Mouse (Mus musculus): ENCODE measurements around the gene Klc1.

Gene Klc1

DNA sequence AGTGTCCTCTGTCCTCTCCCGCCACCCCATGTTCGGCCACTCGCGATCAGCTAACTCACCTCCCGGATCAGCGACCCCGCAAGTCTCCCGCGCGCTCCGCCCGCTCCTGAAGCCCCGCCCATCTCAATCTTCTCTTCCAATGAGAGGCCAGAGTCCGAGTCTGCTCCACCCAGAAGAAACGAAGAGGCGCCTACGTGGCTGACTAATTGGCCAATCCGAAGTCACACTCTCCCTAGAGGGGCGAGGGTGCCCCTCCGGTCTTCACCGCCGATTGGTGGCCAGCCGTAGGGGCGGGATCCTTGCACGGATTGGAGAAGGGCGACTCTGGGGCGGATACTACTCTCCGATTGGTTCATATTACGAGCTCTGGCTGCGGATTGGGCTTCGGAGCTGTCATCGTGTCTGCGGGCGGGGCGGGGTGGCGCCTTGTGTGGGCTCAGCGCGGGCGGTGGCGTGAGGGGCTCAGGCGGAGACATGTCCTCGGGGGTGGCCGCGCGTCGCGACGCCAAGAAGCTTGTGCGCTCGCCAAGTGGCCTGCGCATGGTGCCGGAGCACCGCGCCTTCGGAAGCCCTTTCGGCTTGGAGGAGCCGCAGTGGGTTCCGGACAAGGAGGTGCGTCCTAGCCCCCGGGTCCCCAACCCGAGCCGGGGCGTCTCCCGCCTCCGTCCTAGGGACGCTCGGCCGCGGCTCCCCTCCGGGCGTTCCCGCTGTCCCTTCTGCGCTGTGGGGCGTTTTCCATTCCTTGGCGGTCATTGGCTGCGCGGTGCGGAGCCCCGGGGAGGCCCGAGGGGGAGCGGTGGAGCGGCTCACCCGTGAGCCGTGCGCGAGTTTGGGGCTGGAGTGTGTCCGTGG lies 55.3 kb downstream of the Klc1 start, which contains the start of the genes Xrcc3 and Zfyve21:
Gene Xrcc3, minus strand, starts transcription at position 108 of the 852 bp plus-strand sequence.
Gene Zfyve21, plus strand, starts transcription at position 405 of the 852 bp plus-strand sequence.
- peak; percentile 95 for DNase-seq (ENCODE audit: low spot score)

DNA sequence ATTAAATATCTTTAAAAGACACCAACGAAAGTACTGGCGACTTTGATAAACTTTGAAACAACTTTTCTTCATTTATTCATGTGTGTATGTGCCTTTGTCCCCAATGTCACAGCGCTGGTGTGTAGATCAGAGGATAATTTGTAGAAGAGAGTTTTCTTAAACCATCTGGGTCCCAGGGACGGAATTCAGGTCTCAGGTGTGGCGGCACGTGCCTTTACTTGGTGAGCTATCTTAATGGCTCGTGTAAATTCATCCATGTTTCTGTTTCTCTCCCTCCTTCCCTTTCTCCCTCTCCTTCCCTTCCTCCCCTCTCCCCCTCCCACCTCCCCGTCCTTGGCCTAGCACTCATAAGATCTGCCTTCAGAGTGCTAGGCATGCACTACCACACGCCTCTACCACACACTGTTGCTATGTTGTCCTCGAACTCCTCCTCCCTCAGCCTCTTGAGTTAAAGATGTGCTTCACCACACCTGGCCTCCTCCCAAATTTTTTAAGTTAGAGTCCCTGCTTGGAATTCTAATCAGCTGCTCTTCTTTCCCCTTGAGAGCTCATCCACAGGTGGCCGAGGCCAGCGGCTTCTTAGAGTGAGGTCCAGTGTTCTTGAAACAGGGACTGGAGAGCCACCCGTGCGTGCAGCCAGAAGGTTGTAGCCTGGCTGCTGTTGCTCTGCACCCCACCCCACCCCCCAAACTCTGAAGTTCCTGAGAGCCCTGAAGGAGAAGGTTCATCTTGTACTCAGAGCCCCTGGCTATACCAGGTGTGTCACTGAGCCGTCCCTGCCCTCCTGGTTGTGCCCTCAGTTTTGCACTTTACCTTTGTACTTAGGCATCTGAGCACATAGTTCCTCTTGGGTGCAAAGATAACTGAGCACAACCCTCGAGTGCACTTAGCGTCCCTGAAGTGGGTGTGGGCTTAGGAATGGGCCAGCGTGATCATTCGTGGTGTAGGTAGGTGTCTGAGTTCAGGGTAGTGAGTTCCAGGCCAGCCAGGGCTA lies 56.4 kb downstream of the Klc1 start:
- DNase-seq (ENCODE audit: low spot score), result no peak

- DNase-seq (ENCODE audit: low spot score), result peak; percentile 80
Measured at GRCm38 (mm10) chr12:111816528-111816927, 57.9 kb downstream of the Klc1 start.

DNA sequence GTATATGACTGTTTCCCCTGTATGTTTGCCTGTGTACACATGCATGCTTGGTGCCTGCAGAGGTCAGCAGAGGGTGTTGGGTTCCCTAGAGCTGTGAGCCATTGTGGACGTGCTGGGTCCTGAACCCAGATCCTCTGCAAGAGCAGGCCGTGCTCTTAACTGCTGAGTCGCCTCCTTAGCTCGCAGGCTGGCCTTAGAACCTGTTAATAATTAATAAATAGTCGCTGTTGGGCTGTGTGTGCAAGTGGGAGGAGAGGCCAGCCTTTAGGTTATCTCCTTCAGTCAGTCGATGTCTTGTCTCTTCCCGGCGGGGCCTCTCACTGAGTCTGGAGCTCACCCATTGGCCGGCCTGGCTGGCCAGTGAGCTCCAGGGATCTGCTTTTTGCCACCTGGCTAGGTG lies 58.3 kb downstream of the Klc1 start:
- DNase-seq (ENCODE audit: low spot score), result no peak

- DNase-seq (ENCODE audit: low spot score), result no peak
Measured at GRCm38 (mm10) chr12:111817991-111818390, 59.3 kb downstream of the Klc1 start.

DNA sequence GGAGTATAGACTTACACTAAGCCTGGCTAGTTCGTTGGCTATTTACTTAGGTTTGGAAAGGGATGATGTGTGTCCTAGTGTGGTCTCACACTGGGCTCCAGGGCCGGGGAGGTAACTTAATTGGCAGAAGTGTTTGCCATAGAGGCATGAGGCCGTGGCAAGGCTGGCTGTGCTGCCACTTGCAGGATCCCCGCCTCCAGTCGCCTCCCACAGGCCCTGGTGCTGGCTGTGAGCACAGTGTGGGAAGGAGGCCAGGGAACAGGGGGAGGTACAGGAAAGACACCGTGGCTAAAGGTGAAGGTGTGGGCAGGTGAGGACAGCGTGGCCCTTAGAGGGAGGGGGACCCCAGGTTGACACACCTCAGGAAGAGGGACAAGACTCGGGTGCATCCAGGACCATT lies 61.3 kb downstream of the Klc1 start:
- peak; percentile 76 for DNase-seq (ENCODE audit: low spot score)

GRCm38 (mm10) chr12:111820708-111821107 lies 62.1 kb downstream of the Klc1 start:
- no peak for DNase-seq (ENCODE audit: low spot score)

DNA sequence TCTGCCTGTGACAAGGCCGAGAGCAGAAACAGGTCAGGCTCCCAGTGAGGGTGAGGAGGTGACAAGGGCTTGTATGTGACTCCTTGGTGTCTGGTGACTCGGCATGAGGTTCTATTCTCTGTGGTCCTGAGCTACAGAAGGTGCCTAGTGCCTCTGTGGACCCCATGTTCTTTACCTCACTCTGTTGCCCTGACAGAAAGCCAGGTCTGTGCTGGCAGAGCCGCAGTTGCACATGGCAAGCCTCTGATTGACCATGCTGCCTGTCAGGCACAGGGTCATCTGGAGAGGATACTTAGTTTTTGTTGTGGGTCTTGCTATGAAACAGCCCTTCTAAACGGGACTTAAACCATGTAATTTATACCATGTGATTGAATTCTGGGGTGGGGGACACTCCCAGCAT lies 63.3 kb downstream of the Klc1 start:
- DNase-seq (ENCODE audit: low spot score), result no peak

GRCm38 (mm10) chr12:111827556-111827955 lies 68.9 kb downstream of the Klc1 start:
- no peak for DNase-seq (ENCODE audit: low spot score)

- no peak for DNase-seq (ENCODE audit: low spot score)
Measured at GRCm38 (mm10) chr12:111829447-111829846, 70.8 kb downstream of the Klc1 start.

GRCm38 (mm10) chr12:111829954-111830353 lies 71.3 kb downstream of the Klc1 start:
- DNase-seq (ENCODE audit: low spot score), result no peak

GRCm38 (mm10) chr12:111830375-111830774 lies 71.7 kb downstream of the Klc1 start:
- no peak for DNase-seq (ENCODE audit: low spot score)

DNA sequence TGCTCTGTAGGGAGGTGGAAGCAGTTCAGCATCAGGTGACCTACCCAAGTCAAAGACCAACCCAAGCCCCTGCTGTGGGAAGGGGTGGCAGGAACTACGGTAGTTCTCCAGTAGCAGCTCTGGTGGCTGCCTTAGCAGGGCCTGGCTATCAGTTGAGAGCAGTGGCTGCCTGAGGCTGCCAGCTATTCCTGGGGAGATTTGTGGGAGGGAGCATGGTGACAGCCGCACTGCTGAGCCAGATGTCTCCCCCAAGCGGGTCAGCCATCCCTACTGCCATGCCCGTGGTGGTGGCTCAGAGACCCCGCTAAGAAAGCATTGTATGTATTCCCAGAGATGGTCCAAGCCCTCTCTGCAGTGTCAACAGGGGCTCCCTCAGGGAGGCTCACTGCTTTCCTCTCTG lies 74.0 kb downstream of the Klc1 start:
- DNase-seq (ENCODE audit: low spot score), result no peak

- DNase-seq (ENCODE audit: low spot score), result no peak
Measured at GRCm38 (mm10) chr12:111833457-111833856, 74.8 kb downstream of the Klc1 start.

DNA sequence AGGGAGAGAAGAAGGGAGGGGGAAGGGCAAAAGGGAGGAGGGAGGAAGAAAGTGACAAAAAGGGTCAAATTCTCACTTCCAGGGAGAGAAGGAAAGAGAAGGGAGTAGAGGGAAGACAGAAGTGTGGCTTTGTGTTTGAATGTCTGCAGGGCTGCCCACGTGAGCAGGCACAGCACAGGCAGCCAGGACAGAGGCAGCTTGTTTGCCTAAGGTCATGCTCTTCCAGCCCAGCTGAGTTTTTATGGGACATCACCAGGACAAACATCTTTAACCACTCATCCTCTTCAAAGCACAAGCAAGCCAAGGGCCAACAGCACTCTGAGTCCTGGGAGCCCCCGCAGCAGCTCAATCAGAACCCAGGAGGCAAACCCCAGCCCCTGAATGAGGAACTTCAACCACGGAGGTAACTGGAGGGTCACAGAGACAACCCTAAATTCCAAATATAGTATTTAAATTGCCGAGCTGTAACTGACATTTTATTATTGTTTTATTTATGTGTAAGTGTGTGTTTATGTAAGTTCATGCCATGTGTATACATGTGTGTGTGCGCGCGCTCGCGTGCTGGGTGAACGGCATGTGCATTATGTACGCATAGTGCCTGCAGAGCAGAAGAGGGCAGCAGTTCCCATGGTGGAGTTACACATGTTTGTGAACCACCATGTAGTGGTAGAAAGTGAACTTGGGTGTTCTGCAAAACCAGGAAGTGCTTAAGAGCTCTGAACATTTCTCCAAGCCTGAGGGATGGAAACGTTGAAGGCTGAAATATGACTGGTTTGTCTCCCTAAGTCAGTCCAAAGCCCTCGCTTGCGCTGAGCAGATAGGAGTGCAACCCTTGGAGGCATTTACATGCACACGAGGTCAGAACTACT lies 84.2 kb downstream of the Klc1 start:
- no peak for DNase-seq (ENCODE audit: low spot score)

- no peak for DNase-seq (ENCODE audit: low spot score)
Measured at GRCm38 (mm10) chr12:111843470-111843869, 84.8 kb downstream of the Klc1 start.

GRCm38 (mm10) chr12:111845953-111846352 lies 87.3 kb downstream of the Klc1 start:
- no peak for DNase-seq (ENCODE audit: low spot score)

- DNase-seq (ENCODE audit: low spot score), result no peak
Measured at GRCm38 (mm10) chr12:111846815-111847214, 88.2 kb downstream of the Klc1 start.

GRCm38 (mm10) chr12:111848300-111848798 lies 89.7 kb downstream of the Klc1 start:
- no peak for DNase-seq (ENCODE audit: low spot score)

- DNase-seq (ENCODE audit: low spot score), result no peak
Measured at GRCm38 (mm10) chr12:111851235-111851634, 92.6 kb downstream of the Klc1 start.

DNA sequence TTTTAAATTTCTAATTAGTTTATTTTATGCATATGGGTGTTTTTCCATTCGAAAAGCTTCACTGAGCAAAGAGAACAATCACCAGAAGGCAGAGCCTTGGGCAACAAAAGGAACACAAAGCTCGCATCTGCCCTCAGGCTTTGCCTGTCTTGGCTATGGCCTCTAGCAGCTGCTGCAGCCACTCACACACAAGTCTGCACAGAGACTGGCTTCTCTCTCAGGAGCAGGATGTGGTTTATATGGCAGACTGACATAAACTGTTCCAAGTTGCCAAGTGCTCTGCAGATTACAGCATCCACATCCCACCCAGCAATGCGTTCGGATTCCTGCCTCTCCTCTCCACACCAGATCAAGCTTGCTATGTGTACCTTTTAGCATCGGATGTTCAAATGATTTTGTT lies 93.1 kb downstream of the Klc1 start:
- no peak for DNase-seq (ENCODE audit: low spot score)
